Mouse (Mus musculus) lung, adult 2 months (tissue): ENCODE measurements around the gene Pgpep1. TPM values are rescaled to one million over a fixed set of nuclear protein-coding genes. Genes with fewer than 3 reads are reported as not detected.

Experiments used
- DNase-seq: peaks from one replicate; pipeline ENCODE4 v3.0.0; 2022
- H3K4me1 ChIP-seq: fragments of 200-500 bp; 2 replicates; pipeline ENCODE4 v1.6.1; 2011; ENCODE audit warnings: low read length; ENCODE audit not compliant: control insufficient read depth, insufficient read depth
- H3K4me3 ChIP-seq: fragments of 200-500 bp; replicated peaks from 2 replicates; pipeline ENCODE3; 2011; ENCODE audit warnings: low read depth, mild to moderate bottlenecking, control low read depth, low read length; ENCODE audit errors: extremely low read depth
- CTCF ChIP-seq: fragments of 200-500 bp; IDR thresholded peaks from 2 replicates; pipeline ENCODE4 v1.5.1; 2011; ENCODE audit warnings: mild to moderate bottlenecking, low read length, control low read depth; ENCODE audit not compliant: insufficient read depth
- POLR2A ChIP-seq: fragments of 200-500 bp; IDR thresholded peaks from 2 replicates; pipeline ENCODE4 v1.6.1; 2011; ENCODE audit warnings: low read depth, mild to moderate bottlenecking, control low read depth, low read length, borderline replicate concordance; ENCODE audit errors: extremely low read depth
- WGBS: fragments of 180-500 bp; shearing (Covaris S2); methylation state at CpG from one replicate; pipeline ENCODE4 v1.1.7; 2018; 5-methylcytosine and 5-hydroxymethylcytosine counted together
- polyA plus RNA-seq: library from polyadenylated mRNA; depleted of rRNA; stranded (reverse); fragments of >200 nt; gene quantifications from 2 replicates; pipeline ENCODE4 v1.2.3, GENCODE M21; 2012

The Pgpep1 gene
- polyA plus RNA-seq, 1 experiment = 33.7 TPM

DNA sequence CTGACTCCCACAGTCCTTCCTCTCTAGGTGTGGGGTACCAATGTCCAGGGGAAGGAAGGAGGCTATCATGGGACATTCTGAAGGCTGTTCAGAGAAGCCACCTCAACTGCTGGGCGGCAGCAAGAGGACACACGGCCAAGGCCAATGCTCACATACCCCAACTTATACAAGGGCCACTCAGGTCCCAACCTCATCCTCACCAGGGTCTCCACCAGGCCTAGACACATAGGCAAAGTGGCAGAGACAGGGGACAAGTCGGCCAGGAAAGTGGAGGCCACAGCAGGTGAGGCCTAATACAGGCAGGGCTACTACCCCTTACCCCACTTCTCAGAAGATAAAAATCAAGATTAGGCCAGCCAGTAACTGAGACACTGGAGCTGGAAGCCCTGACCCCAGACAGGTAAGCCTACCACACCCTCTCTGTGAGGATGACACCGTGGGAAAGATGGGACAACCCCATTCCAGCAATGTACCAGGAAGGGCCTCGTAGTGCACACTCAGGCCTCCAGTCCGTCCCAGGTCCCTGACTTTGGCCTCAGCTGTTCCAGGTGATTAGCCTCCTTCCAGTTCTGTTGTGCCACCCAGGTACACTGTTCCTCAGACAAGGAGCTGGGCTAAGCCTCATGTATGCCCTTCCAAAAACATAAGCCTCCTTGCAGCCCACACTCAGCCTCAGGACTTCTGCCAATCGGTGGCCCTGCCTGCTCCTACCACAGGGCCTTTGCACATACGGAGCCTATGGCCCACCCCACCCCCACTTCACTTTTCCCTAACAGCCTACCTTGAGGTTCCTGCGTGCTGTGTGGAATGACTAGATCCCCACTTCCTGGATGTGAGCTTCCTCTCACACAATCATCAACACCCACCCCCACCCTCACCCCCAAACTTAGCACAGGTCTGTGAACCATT is 54.1 kb downstream of the Pgpep1 start:
- 77% methylated on average over 9 of the region's 9 CpGs for WGBS
- no peak for DNase-seq
- H3K4me1 ChIP-seq = peaks cover 20% of the 10 kb centered on the region
- H3K4me3 ChIP-seq = no peak overlapping the region
- no peak for TF ChIP-seq POLR2A
- no peak for TF ChIP-seq CTCF

GRCm38 (mm10) chr8:70604558-70604957 is 55.6 kb downstream of the Pgpep1 start:
- DNase-seq = no peak
- no peak for TF ChIP-seq POLR2A
- TF ChIP-seq CTCF = no peak
- WGBS = 90% methylated on average over 7 of the region's 7 CpGs
- Histone ChIP-seq H3K4me3 (no peak overlapping the region), H3K4me1 (peaks cover 18% of the 10 kb centered on the region)

- Histone ChIP-seq H3K4me1 (peaks cover 11% of the 10 kb centered on the region), H3K4me3 (no peak overlapping the region)
- no peak for DNase-seq
- 91% methylated on average over 13 of the region's 13 CpGs for WGBS
- no peak for TF ChIP-seq CTCF
- TF ChIP-seq POLR2A = no peak
Measured at GRCm38 (mm10) chr8:70602139-70602811, 57.9 kb downstream of the Pgpep1 start.

GRCm38 (mm10) chr8:70601271-70601649 is 58.9 kb downstream of the Pgpep1 start:
- WGBS = 7% methylated on average over 24 of the region's 26 CpGs
- H3K4me3 ChIP-seq = no peak overlapping the region
- peak; percentile 60 for DNase-seq
- no peak for TF ChIP-seq CTCF
- no peak for TF ChIP-seq POLR2A
- peaks cover 7% of the 10 kb centered on the region; the same call in 1 of the 2 replicates for H3K4me1 ChIP-seq

DNA sequence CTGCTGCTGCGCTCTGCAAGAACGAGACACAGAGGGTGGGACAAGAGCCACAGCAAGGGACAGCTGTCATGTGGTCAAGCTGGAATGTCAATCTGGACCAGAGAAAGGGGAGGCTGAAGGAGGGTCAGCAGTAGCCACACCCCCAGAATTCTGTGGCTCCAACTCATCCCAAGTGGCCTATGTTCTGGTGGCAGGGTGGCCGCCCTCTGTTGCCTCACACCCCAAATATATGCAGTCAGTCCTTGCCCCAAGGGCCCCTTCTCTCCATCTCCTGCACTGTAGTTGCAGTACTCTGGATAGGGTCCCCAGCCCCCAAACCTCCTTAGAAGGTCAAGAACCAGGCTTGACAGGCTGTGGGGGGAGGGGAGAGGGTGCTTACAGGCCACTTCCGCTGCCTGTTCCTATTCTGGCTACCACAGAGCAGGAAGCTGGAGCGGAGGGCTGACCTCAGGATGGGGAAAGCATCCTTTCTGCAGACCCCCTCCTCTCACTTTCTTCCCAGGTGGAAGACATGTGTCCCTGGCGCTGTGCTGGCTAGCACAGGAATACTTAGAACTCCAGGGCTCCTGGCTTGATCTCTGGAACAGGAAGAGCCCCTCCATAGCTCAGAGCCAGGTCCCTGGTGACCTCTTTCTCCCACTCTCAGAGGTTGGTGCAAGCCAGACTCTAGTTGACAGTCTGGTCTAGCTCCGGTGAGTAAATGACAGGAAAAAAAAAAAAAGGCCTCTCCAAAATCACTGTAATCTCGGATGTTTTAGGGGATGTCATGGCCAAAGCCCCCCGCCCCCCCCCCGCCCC is 59.5 kb downstream of the Pgpep1 start:
- TF ChIP-seq POLR2A (no peak; the same call in 1 of the 2 replicates), CTCF (no peak)
- DNase-seq = no peak

DNA sequence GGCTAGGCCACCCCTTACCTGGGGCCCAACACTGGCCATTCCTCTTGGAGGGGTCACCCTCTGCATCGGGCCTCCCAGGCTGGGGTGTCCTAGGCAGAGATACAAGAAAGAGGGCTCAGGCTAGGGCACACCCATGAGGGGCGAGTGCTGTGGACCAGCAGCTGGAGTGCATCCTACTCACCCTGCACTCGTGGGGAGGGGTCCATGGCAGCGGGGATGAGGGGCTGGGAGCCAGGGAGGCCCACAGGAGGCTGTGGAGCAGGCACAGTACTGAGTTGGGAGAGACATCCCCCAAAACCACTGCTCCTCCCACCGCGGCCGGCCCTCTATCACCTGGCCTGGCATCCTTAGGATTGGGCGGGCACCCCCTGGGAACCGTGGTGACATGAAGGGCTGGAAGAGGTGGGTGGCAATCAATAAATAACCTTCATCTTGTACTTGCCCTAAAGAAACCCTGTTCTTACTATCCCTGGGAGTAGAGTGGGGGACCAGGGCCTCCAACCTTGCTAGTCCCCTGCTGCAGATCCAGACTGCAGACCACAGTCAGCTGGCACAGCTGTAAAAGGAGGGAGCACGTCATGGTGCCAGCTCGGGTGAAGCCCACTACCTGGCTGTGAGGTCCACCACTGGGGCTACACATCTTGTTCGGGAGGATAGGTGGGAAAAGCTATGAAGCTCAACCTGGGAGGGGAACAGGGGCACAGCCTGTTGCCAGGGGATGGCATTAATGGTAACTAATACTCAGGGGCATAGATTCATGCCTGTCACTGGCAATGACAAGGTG is 60.5 kb downstream of the Pgpep1 start:
- Histone ChIP-seq H3K4me3 (no peak overlapping the region), H3K4me1 (peaks cover 12% of the 10 kb centered on the region; the same call in 1 of the 2 replicates)
- no peak for TF ChIP-seq POLR2A
- no peak for TF ChIP-seq CTCF
- DNase-seq = no peak
- 82% methylated on average over 12 of the region's 12 CpGs for WGBS

More for the DNA sequence above, 59.5 kb downstream of the Pgpep1 start:
- no peak overlapping the region for H3K4me3 ChIP-seq
- H3K4me1 ChIP-seq = peaks cover 7% of the 10 kb centered on the region; the same call in 1 of the 2 replicates
- WGBS = 31% methylated on average over 10 of the region's 10 CpGs

DNA sequence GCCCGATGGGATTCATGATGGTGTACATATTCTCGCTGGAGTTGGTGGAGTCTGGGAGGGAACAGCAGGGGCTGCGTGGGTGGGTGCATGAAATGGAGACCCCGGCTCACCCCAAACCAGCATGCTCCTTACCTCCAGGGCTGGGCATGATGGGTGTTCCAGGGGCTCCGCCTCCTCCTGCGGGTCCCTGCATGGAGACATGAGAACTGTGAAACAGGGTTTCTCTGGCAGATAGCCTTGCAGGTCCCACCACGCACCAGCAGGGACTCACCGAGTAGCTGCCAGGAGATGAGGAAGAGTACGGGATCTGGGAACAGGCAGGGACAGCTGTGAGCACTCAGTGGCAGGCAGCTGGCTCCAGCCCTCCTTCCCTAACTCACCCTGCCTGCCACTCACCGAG is 61.5 kb downstream of the Pgpep1 start:
- DNase-seq = no peak
- 59% methylated on average over 10 of the region's 10 CpGs for WGBS
- H3K4me3 ChIP-seq = no peak overlapping the region

GRCm38 (mm10) chr8:70598283-70598682 is 61.9 kb downstream of the Pgpep1 start:
- peaks cover 12% of the 10 kb centered on the region; the same call in 1 of the 2 replicates for H3K4me1 ChIP-seq
- H3K4me3 ChIP-seq = no peak overlapping the region
- WGBS = 38% methylated on average over 29 of the region's 29 CpGs
- peak; percentile 83 for DNase-seq
- TF ChIP-seq CTCF (peak; percentile 49), POLR2A (no peak)

More for the DNA sequence above, 61.5 kb downstream of the Pgpep1 start:
- H3K4me1 ChIP-seq = peaks cover 12% of the 10 kb centered on the region; the same call in 1 of the 2 replicates
- no peak for TF ChIP-seq CTCF
- no peak for TF ChIP-seq POLR2A
